Mouse (Mus musculus): Measurements from ENCODE around the gene Ticam1. TPM values are rescaled to one million over a fixed set of nuclear protein-coding genes. Genes with fewer than 3 reads are reported as not detected.

Gene Ticam1
- polyA plus RNA-seq, 1 experiment: 3.7 TPM

- TF ChIP-seq CTCF (IDR thresholded peaks at IDR 0.05; ENCODE audit: borderline replicate concordance, extremely low read depth, insufficient read depth, insufficient read length) (no peak), POLR2A (IDR thresholded peaks at IDR 0.05; ENCODE audit: borderline replicate concordance, extremely low read depth, insufficient read depth, insufficient read length, poor library complexity, severe bottlenecking) (no peak)
- peak; percentile 35 for DNase-seq (ENCODE audit: low read depth)
Measured at GRCm38 (mm10) chr17:56302363-56302996, 25.9 kb upstream of the Ticam1 start.

- DNase-seq (ENCODE audit: low read depth): no peak
- TF ChIP-seq POLR2A (IDR thresholded peaks at IDR 0.05; ENCODE audit: borderline replicate concordance, extremely low read depth, insufficient read depth, insufficient read length, poor library complexity, severe bottlenecking) (no peak), CTCF (IDR thresholded peaks at IDR 0.05; ENCODE audit: borderline replicate concordance, extremely low read depth, insufficient read depth, insufficient read length) (no peak)
Measured at GRCm38 (mm10) chr17:56300186-56300585, 23.6 kb upstream of the Ticam1 start, which contains the start of gene Arrdc5. Gene Arrdc5, minus strand, starts transcription at chr17:56300286.

- TF ChIP-seq POLR2A (IDR thresholded peaks at IDR 0.05; ENCODE audit: borderline replicate concordance, extremely low read depth, insufficient read depth, insufficient read length, poor library complexity, severe bottlenecking) (no peak), CTCF (IDR thresholded peaks at IDR 0.05; ENCODE audit: borderline replicate concordance, extremely low read depth, insufficient read depth, insufficient read length) (no peak)
- no peak for DNase-seq (ENCODE audit: low read depth)
Measured at GRCm38 (mm10) chr17:56298238-56298637, 21.7 kb upstream of the Ticam1 start.

GRCm38 (mm10) chr17:56296201-56296600 lies 19.6 kb upstream of the Ticam1 start:
- DNase-seq (ENCODE audit: low read depth): no peak
- TF ChIP-seq POLR2A (IDR thresholded peaks at IDR 0.05; ENCODE audit: borderline replicate concordance, extremely low read depth, insufficient read depth, insufficient read length, poor library complexity, severe bottlenecking): no peak
- TF ChIP-seq CTCF (IDR thresholded peaks at IDR 0.05; ENCODE audit: borderline replicate concordance, extremely low read depth, insufficient read depth, insufficient read length): no peak

- DNase-seq (ENCODE audit: low read depth): peak; percentile 36
- TF ChIP-seq CTCF (IDR thresholded peaks at IDR 0.05; ENCODE audit: borderline replicate concordance, extremely low read depth, insufficient read depth, insufficient read length) (no peak), POLR2A (IDR thresholded peaks at IDR 0.05; ENCODE audit: borderline replicate concordance, extremely low read depth, insufficient read depth, insufficient read length, poor library complexity, severe bottlenecking) (no peak)
Measured at GRCm38 (mm10) chr17:56294241-56294640, 17.7 kb upstream of the Ticam1 start.

- TF ChIP-seq POLR2A (IDR thresholded peaks at IDR 0.05; ENCODE audit: borderline replicate concordance, extremely low read depth, insufficient read depth, insufficient read length, poor library complexity, severe bottlenecking) (no peak), CTCF (IDR thresholded peaks at IDR 0.05; ENCODE audit: borderline replicate concordance, extremely low read depth, insufficient read depth, insufficient read length) (no peak)
- no peak for DNase-seq (ENCODE audit: low read depth)
Measured at GRCm38 (mm10) chr17:56293291-56293690, 16.7 kb upstream of the Ticam1 start.

DNA sequence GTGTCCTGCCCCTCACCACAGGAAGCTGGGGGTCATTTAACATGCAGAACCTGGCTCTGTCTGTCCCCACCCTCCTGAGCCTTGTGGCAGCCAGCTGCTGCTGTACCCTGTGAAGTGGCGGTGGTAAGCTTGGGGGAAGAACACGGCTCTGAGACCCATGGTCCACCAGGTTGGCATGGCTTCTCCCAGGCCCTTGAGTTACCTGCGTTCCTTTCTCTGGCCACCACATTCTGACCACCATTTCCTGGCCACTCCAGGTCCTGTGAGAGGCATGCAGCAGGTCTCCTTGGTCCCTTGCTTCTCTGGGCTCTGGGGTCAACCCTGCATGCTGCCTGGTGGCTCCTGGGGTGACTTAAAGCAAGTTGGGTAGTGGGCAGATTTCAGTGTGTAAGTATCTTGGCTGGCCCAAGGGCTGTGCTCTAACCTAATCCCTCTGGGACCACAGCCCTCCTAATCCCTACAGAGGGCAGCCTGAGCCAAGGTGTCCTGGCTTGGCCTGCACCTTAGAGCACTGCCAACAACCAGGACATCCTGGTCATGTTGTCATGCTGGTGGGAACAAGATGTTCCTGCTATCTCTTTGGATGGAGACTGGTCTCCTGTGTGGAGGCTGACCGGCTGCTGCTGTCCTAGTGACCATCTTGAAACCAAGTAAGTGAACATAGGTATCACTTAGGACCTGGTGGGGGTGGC lies 16.1 kb upstream of the Ticam1 start, which contains the start of gene Plin3:
Gene Plin3, minus strand, starts transcription at position 343 of the 692 bp plus-strand sequence.
- TF ChIP-seq POLR2A (IDR thresholded peaks at IDR 0.05; ENCODE audit: borderline replicate concordance, extremely low read depth, insufficient read depth, insufficient read length, poor library complexity, severe bottlenecking) (no peak), CTCF (IDR thresholded peaks at IDR 0.05; ENCODE audit: borderline replicate concordance, extremely low read depth, insufficient read depth, insufficient read length) (no peak)
- no peak for DNase-seq (ENCODE audit: low read depth)

GRCm38 (mm10) chr17:56291826-56292475 lies 15.4 kb upstream of the Ticam1 start:
- no peak for TF ChIP-seq POLR2A (IDR thresholded peaks at IDR 0.05; ENCODE audit: borderline replicate concordance, extremely low read depth, insufficient read depth, insufficient read length, poor library complexity, severe bottlenecking)

DNA sequence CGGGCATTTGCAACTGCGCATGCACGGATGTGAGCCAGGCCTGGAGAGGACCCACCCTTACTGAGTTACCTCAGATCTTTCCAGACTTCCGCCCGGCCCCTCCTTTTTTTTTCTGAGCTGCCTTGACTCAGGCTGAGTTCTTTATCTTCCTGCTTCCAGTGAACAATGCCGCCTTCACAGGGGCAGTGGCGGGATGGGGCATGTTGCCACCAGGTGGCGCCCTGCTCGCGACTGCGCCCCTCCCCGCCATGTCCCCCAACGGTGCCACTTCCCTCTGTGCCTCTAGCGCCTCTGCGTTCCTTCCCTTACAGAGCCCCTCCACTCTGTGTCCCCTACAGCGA lies 14.6 kb upstream of the Ticam1 start:
- TF ChIP-seq POLR2A (IDR thresholded peaks at IDR 0.05; ENCODE audit: borderline replicate concordance, extremely low read depth, insufficient read depth, insufficient read length, poor library complexity, severe bottlenecking) (0 out of 2 replicates have a peak, but pooled peaks have one; percentile 9), CTCF (IDR thresholded peaks at IDR 0.05; ENCODE audit: borderline replicate concordance, extremely low read depth, insufficient read depth, insufficient read length) (peak; percentile 83)
- peak; percentile 95 for DNase-seq (ENCODE audit: low read depth)

More at GRCm38 (mm10) chr17:56291826-56292475, 15.4 kb upstream of the Ticam1 start:
- no peak for DNase-seq (ENCODE audit: low read depth)

DNA sequence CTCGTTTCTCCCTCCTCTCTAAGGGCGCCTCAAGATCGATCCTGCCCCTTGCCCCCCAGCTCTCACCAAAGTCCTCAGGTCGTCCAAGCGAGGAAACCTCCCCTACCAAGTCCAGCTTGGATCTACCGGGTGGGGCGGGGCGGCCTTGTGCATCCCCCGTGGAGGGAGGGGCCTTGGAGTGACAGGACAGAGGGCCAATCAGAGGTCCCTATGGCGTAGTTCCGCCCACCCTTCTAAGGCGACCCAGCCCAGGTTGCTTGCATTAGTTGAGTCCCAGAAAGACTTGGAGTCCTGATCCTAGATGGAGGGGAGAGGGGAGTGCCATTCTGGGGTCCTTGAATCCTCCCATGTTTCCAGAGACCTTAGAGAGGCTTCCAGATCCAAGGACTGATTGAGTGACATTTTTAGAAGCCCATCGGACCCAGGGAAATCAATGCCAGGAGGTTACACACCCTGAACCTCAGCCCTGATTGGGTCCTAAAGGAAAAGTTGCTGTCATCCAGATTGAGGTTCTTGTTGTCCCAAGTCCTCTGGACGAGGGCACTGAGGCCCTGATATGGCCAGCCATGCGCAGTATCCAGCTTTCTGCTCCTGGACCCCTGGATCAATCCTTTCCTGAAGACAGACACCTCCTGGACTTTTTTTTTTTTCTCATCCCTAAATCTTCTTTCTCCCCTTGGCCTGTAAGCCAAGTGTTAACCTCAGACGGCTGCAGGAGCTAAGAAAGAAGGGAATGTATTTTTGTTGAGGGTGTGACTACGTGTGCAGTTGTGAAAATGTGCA lies 14.0 kb upstream of the Ticam1 start:
- TF ChIP-seq POLR2A (IDR thresholded peaks at IDR 0.05; ENCODE audit: borderline replicate concordance, extremely low read depth, insufficient read depth, insufficient read length, poor library complexity, severe bottlenecking) (no peak), CTCF (IDR thresholded peaks at IDR 0.05; ENCODE audit: borderline replicate concordance, extremely low read depth, insufficient read depth, insufficient read length) (no peak)

More for the DNA sequence above, 14.0 kb upstream of the Ticam1 start:
- peak; percentile 89 for DNase-seq (ENCODE audit: low read depth)

All from brain, embryonic 14.5 days (tissue).